Mouse (Mus musculus): Measurements from ENCODE around the gene Ank2.
A peak's percentile ranks its signal among the peaks of the same experiment; 100 is the strongest.

Ank2 gene

GRCm38 (mm10) chr3:126968721-126969120 is 530.4 kb downstream of the Ank2 start:
- no peak for DNase-seq

GRCm38 (mm10) chr3:126965767-126966166 is 533.4 kb downstream of the Ank2 start:
- DNase-seq: no peak

- no peak for DNase-seq
Measured at GRCm38 (mm10) chr3:126962326-126962725, 536.8 kb downstream of the Ank2 start.

DNA sequence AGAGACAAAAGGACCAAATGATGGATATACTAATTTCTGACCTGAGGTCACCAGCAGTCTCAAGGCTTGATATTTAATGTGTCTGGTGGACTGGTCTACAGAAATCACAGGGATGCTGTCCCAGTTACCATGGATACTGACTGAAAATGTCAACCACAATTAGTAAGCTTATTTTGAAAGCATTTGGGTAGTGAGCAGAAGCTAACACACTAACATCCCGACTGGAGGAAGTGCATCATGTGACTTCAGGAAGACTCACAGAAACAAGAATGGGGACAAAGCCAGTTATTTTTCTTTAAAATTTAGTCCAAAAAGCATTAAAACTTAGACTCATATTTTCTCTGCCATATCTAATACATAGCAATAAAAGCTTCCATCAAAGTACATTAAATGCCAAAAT is 546.5 kb downstream of the Ank2 start:
- no peak for DNase-seq

DNA sequence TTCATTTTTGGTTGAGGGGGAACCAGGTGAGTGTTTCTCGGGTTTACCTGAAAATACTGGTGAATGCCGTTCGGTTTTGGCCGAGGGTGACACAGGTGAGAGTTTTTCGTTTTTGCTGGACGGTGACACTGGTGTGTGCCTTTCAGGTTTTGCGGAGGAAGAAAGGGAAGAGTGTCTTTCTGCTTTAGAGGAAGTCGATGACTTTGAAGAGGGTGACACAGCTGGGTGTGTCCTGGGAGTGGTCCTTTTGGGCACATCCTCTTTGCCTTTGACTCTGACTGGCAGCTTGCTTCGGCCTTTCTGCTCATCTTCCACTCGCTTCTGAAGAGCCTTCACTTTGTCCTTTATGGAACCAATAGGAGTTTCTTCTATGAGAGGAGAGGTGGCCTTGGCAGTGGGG is 552.6 kb downstream of the Ank2 start:
- no peak for DNase-seq

DNA sequence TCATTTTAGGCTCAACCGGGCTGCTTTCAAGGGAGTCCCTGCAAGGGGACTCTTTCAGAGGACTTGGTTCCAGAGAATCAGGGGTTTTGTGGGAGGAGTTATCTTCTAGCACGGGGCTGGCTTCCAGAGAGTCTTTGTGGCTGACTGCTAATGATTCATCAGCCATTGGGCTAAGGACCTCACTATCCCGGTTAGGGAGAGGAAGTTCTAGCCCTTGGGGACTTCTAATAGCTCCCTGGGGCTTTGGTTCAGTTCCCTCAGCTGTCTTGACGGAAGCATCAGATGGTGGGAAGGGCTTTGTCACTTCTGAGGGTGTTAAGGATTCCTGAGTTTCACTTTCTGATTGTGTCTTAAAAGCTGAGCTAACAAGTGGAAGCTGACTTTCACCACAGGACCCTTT is 554.3 kb downstream of the Ank2 start:
- DNase-seq: no peak

GRCm38 (mm10) chr3:126944081-126944480 is 555.1 kb downstream of the Ank2 start:
- no peak for DNase-seq

DNA sequence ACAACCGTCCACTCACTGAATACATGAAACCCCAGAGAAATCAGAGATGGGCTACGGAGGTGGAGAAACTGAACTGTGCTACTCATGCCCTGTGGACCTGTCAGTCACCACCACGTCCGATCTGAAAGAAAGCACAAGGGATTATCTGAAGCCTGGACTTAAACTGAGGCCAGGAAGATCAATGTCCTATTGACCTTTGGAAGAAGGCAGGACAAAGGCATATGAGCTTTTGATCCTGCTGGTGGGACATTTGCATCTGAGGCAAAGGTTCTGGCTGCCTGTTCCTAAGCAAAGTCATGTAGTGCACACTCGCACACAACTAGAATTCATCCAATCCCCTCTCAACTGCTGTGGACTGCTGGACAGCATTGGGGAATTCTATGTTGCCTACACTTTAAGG is 558.7 kb downstream of the Ank2 start:
- no peak for DNase-seq

- DNase-seq: no peak
Measured at GRCm38 (mm10) chr3:126931884-126932506, 567.2 kb downstream of the Ank2 start.

DNA sequence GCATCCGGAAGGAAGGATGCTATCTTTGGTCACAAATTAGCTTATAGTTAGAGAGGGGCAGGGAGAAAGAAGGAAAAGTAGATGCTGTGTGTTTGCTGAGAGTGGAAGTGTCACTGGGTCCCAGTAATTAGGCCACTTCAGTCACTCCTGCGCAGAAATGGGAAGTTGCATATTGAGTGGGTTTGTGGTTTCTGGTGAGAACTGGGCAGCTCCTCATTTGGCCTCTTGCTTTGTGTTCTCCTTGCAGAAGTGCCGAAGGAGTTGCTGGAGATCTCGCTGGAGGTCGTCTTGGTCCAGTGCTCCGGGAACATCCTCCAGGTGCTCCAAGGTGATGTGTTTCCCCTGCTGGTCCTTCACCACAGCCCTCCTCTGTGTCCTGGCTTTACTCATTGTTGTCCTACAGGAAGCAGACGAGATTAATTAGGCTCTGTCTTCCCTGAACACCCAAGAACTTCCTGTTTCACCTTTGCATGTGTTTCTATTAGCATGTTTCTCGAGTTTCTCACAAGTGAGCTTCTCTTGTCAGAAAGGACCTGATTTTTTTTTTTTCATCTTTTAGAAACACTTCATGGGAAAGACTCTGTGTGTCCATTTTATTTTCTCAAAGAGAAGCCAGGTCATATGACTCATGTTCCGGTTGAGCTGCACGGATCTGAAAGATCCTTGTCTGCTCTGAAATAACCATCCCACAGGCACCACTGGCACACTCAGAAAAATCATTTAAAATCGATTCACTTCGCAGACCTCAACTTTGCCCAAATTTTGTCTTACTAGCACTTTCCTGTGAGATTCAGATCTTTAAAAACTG is 575.4 kb downstream of the Ank2 start:
- DNase-seq: no peak

GRCm38 (mm10) chr3:126921941-126922340 is 577.2 kb downstream of the Ank2 start:
- DNase-seq: no peak

GRCm38 (mm10) chr3:126920296-126920695 is 578.9 kb downstream of the Ank2 start:
- no peak for DNase-seq

GRCm38 (mm10) chr3:126918805-126919473 is 580.2 kb downstream of the Ank2 start:
- no peak for DNase-seq

DNA sequence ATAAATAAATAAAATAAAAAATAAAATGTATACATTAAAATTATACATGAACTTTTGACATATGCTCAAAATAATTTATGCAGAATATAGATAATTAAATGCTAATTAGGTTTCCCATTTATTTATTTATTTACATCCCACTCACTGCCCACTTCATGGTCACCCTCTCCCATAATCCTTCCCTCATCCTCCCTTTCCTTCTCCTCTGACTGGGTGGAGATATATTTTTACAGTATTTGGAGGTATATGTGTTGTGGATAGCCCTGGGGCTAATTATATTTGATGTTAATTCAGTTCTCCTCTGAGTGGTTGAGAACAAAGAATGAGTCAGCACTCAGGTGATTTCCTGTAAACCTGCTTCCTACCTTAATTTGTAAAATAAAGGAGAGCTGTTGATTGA is 582.8 kb downstream of the Ank2 start:
- DNase-seq: no peak

DNA sequence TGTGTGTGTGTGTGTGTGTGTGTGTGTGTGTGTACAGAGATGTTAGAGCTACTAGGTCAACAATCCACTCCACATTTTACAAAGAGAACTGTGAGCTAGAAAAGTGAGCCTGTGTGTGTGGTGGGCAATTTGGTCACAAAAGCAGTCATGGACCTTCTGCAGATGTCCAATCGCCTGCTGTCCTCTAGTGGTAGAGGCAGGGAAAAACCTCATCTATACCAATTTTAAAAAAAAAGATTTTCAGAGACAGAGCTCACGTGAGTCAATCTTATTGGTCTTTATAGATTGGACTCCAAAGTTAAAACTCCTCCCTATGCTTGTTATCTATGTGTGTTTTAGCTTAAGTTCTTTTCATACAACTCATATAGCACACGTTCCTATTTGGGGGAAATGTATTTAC is 595.6 kb downstream of the Ank2 start:
- peak in 1 of 2 experiments; percentile 29 for DNase-seq

- DNase-seq: no peak
Measured at GRCm38 (mm10) chr3:126886644-126887043, 612.5 kb downstream of the Ank2 start.

- no peak for DNase-seq
Measured at GRCm38 (mm10) chr3:126886090-126886489, 613.1 kb downstream of the Ank2 start.

DNA sequence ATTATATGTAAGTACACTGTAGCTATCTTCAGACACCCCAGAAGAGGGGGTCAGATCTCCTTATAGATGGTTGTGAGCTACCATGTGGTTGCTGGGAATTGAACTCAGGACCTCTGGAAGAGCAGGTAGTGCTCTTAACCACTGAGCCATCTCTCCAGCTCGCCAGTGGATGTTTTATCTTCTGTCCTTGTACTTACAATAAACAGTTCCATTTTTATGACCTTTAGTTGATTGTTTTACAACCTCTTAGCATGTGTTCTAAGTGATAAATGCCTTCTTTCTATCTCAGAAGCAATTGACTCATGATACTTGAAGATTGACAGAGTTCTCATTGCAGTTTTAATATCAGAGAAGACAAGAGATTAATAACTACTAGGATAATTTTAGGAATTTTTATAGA is 620.9 kb downstream of the Ank2 start:
- DNase-seq: no peak
